In the genomic region with DNA sequence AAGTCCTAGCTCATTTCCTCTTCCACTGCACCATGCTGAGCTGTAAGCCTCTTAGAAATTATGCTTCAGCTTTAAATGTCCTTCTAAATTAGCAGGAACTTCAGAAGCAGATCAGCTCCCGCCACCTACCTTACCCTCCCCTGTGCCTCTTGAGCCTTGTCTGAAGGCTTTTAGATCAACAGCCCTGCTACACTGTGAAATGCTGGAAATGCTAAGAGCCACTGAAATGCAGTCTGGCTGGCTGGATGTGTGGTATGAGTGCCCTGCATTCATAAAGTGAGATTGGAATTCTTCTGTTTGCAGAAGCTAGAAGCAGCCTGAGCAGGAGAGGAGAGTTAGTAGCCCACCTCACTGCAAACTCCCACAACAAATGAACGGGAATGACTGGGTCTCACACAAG, we compare ENCODE assay signal across 23 mouse cellular contexts.
DNase-seq lines count a peak whose midpoint lies in the region; ATAC-seq and TF ChIP-seq lines count a peak whose summit lies in the region.
"Had no signal": no experiment of that assay in that cellular context is flagged by ENCODE, and none has a peak within 500 bp of the region (broad histone marks: within the 10 kb centered on the region; RNA-seq: fewer than 3 reads in every experiment).

No protein-coding gene starts in this region.

- H3K9ac ChIP-seq in heart, embryonic 13.5 days, result no peak overlapping the region
- no peak overlapping the region for H3K9ac ChIP-seq in lung, embryonic 14.5 days
- H3K9ac ChIP-seq in neural tube, embryonic 15.5 days (replicated peaks), result no peak overlapping the region
- H3K9ac ChIP-seq: embryonic facial prominence, embryonic 12.5 days; forebrain, embryonic 13.5 days; hindbrain, embryonic 13.5 days; kidney, embryonic 15.5 days; limb, embryonic 12.5 days; midbrain, embryonic 13.5 days had no signal

- ATAC-seq in heart, embryonic 13.5 days (ENCODE audit: extremely low read depth, insufficient number of reproducible peaks, low FRiP score, low TSS enrichment), result no peak
- peak; percentile 80 for ATAC-seq in lung, embryonic 14.5 days (ENCODE audit: insufficient read depth)
- no peak for ATAC-seq in neural tube, embryonic 15.5 days (ENCODE audit: low FRiP score)
- ATAC-seq: forebrain, embryonic 13.5 days; midbrain, embryonic 13.5 days had no signal

- no peak for TF ChIP-seq CTCF in lung, embryonic 14.5 days (IDR thresholded peaks at IDR 0.05; ENCODE audit: low read depth)

- DNase-seq in heart, postnatal 10 days, result no peak
- DNase-seq in lung, embryonic 14.5 days, result peak; percentile 59
- no peak for DNase-seq in lung, postnatal 25 days (ENCODE audit: low spot score)
- DNase-seq in lung, postnatal 36 days, result peak; percentile 63
- no peak for DNase-seq in ovary, postnatal 14 days (ENCODE audit: low spot score)
- DNase-seq: adrenal gland, postnatal 10 days; cerebellum, adult 2 months; cerebellum, postnatal 25 days; kidney, adult 11 months; kidney, postnatal 36 days; layer of hippocampus, postnatal 36 days; thymus, postnatal 25 days had no signal

- no peaks in the 10 kb centered on the region for H3K36me3 ChIP-seq in heart, embryonic 13.5 days
- H3K36me3 ChIP-seq in lung, embryonic 14.5 days (ENCODE audit: insufficient read depth), result no peaks in the 10 kb centered on the region
- no peaks in the 10 kb centered on the region for H3K36me3 ChIP-seq in neural tube, embryonic 15.5 days
- H3K36me3 ChIP-seq: embryonic facial prominence, embryonic 12.5 days; hindbrain, embryonic 13.5 days; kidney, embryonic 15.5 days; limb, embryonic 12.5 days; midbrain, embryonic 13.5 days had no signal

- intact Hi-C loops in heart, postnatal 10 days (cut with DNase I), result no loop called here

- WGBS in heart, embryonic 13.5 days, result 61% methylated on average over 2 of the region's 2 CpGs
- 59% methylated on average over 2 of the region's 2 CpGs for WGBS in lung, embryonic 14.5 days
- 77% methylated on average over 2 of the region's 2 CpGs for WGBS in neural tube, embryonic 15.5 days

- no peaks in the 10 kb centered on the region for H3K27me3 ChIP-seq in heart, embryonic 13.5 days (replicated peaks)
- no peaks in the 10 kb centered on the region for H3K27me3 ChIP-seq in lung, embryonic 14.5 days (ENCODE audit: insufficient read depth, low read length)
- no peaks in the 10 kb centered on the region for H3K27me3 ChIP-seq in neural tube, embryonic 15.5 days (replicated peaks)
- H3K27me3 ChIP-seq: embryonic facial prominence, embryonic 12.5 days; forebrain, embryonic 13.5 days; hindbrain, embryonic 13.5 days; kidney, embryonic 15.5 days; limb, embryonic 12.5 days; midbrain, embryonic 13.5 days had no signal

- peaks cover 7% of the 10 kb centered on the region; the same call in 1 of the 2 replicates for H3K9me3 ChIP-seq in heart, embryonic 13.5 days
- H3K9me3 ChIP-seq in lung, embryonic 14.5 days (ENCODE audit: low read depth, low read length), result 0 out of 2 replicates have a peak, but pooled peaks cover 4% of the 10 kb centered on the region
- 0 out of 2 replicates have a peak, but pooled peaks cover 3% of the 10 kb centered on the region for H3K9me3 ChIP-seq in neural tube, embryonic 15.5 days (replicated peaks)
- H3K9me3 ChIP-seq: embryonic facial prominence, embryonic 12.5 days; midbrain, embryonic 13.5 days had no signal

- no peak overlapping the region for H3K4me2 ChIP-seq in heart, embryonic 13.5 days
- no peak overlapping the region for H3K4me2 ChIP-seq in lung, embryonic 14.5 days
- H3K4me2 ChIP-seq in neural tube, embryonic 15.5 days, result no peak overlapping the region
- H3K4me2 ChIP-seq: embryonic facial prominence, embryonic 12.5 days; forebrain, embryonic 13.5 days; hindbrain, embryonic 13.5 days; kidney, embryonic 15.5 days; limb, embryonic 12.5 days; liver, embryonic 11.5 days; midbrain, embryonic 13.5 days had no signal

- H3K4me1 ChIP-seq in heart, embryonic 13.5 days, result peaks cover 16% of the 10 kb centered on the region
- 0 out of 2 replicates have a peak, but pooled peaks cover 4% of the 10 kb centered on the region for H3K4me1 ChIP-seq in lung, embryonic 14.5 days (ENCODE audit: insufficient read depth)
- no peaks in the 10 kb centered on the region for H3K4me1 ChIP-seq in neural tube, embryonic 15.5 days
- H3K4me1 ChIP-seq: embryonic facial prominence, embryonic 12.5 days; forebrain, embryonic 13.5 days; hindbrain, embryonic 13.5 days; kidney, embryonic 15.5 days; megakaryocyte, embryonic 14.5 days; midbrain, embryonic 13.5 days had no signal

- H3K27ac ChIP-seq in heart, embryonic 13.5 days (replicated peaks), result peak overlapping the region; percentile 40
- H3K27ac ChIP-seq in lung, embryonic 14.5 days (ENCODE audit: low read depth), result peak overlapping the region; percentile 76
- no peak overlapping the region for H3K27ac ChIP-seq in neural tube, embryonic 15.5 days (replicated peaks)
- H3K27ac ChIP-seq: embryonic facial prominence, embryonic 12.5 days; forebrain, embryonic 13.5 days; hindbrain, embryonic 13.5 days; kidney, embryonic 15.5 days; limb, embryonic 12.5 days; midbrain, embryonic 13.5 days had no signal

- H3K4me3 ChIP-seq in heart, embryonic 13.5 days, result no peak overlapping the region
- no peak overlapping the region for H3K4me3 ChIP-seq in lung, embryonic 14.5 days (ENCODE audit: low read depth, low read length)
- H3K4me3 ChIP-seq in neural tube, embryonic 15.5 days (replicated peaks), result no peak overlapping the region
- H3K4me3 ChIP-seq: embryonic facial prominence, embryonic 12.5 days; erythroblast, embryonic 14.5 days; forebrain, embryonic 13.5 days; hindbrain, embryonic 13.5 days; kidney, embryonic 15.5 days; limb, embryonic 12.5 days; megakaryocyte, embryonic 14.5 days; midbrain, embryonic 13.5 days had no signal

Comparison
In these comparisons a context has a peak if more than half of its experiments do, and no peak if none do; other contexts are left out.
1. DNase-seq: peak in lung, embryonic 14.5 days (single experiment) and lung, postnatal 36 days (single experiment); none in heart, postnatal 10 days (0 of 2), lung, postnatal 25 days (single experiment) and ovary, postnatal 14 days (single experiment).